Mouse (Mus musculus) neural tube, embryonic 11.5 days (tissue): Measurements from ENCODE around the gene Gm28038. TPM values are rescaled to one million over a fixed set of nuclear protein-coding genes. Genes with fewer than 3 reads are reported as not detected.

Experiments used
- ATAC-seq: fragments of 200-750 bp; cut with Nextera tagmentation; 2 replicates; pipeline ENCODE4 v1.8.0; 2017; ENCODE audit warnings: moderate number of reproducible peaks, mild to moderate bottlenecking, moderate TSS enrichment, moderate library complexity; ENCODE audit not compliant: insufficient read depth, low FRiP score, low TSS enrichment
- DNase-seq: peaks from one replicate; pipeline ENCODE4 v3.0.0-alpha.2; 2015; ENCODE audit warnings: low spot score
- H3K27ac ChIP-seq: fragments of 300-500 bp; sonication (generic); 2 replicates; pipeline ENCODE4 v1.5.1; 2014; ENCODE audit warnings: low read depth, mild to moderate bottlenecking, low read length
- H3K27me3 ChIP-seq: fragments of 300-500 bp; sonication (generic); 2 replicates; pipeline ENCODE4 v1.6.1; 2014; ENCODE audit warnings: mild to moderate bottlenecking, low read length, mixed read lengths; ENCODE audit not compliant: control insufficient read depth, insufficient read depth
- H3K36me3 ChIP-seq: fragments of 300-500 bp; sonication (generic); 2 replicates; pipeline ENCODE4 v1.6.1; 2014; ENCODE audit warnings: mild to moderate bottlenecking, low read length, moderate library complexity, mixed read lengths; ENCODE audit not compliant: control insufficient read depth, insufficient read depth
- H3K4me1 ChIP-seq: fragments of 300-500 bp; sonication (generic); 2 replicates; pipeline ENCODE4 v1.6.1; 2014; ENCODE audit warnings: low read length, mixed read lengths; ENCODE audit not compliant: control insufficient read depth, insufficient read depth
- H3K4me2 ChIP-seq: fragments of 300-500 bp; sonication (generic); 2 replicates; pipeline ENCODE4 v1.6.1; 2014; ENCODE audit warnings: low read depth, mild to moderate bottlenecking, moderate library complexity
- H3K4me3 ChIP-seq: fragments of 300-500 bp; sonication (generic); 2 replicates; pipeline ENCODE4 v1.5.1; 2014; ENCODE audit warnings: low read depth, low read length
- H3K9ac ChIP-seq: fragments of 300-500 bp; sonication (generic); 2 replicates; pipeline ENCODE4 v1.6.1; 2014; ENCODE audit warnings: mild to moderate bottlenecking, low read length
- H3K9me3 ChIP-seq: fragments of 300-500 bp; sonication (generic); 2 replicates; pipeline ENCODE4 v1.6.1; 2016; ENCODE audit warnings: low read length; ENCODE audit not compliant: control insufficient read depth
- WGBS: fragments of 180-500 bp; shearing (Covaris S2); extraction: QIAGEN DNeasy Blood & Tissue Kit; methylation state at CpG from one replicate; pipeline ENCODE4 v1.1.7; 2014; 5-methylcytosine and 5-hydroxymethylcytosine counted together
- polyA plus RNA-seq: library from polyadenylated mRNA; unstranded; fragments of >200 nt; fragmentation: Nextera tagmentation; extraction: Ambion mirVana; gene quantifications from 2 replicates; pipeline ENCODE4 v1.2.1, GENCODE M21; 2014

Gene Gm28038
- not detected in 2 replicates for polyA plus RNA-seq

DNA sequence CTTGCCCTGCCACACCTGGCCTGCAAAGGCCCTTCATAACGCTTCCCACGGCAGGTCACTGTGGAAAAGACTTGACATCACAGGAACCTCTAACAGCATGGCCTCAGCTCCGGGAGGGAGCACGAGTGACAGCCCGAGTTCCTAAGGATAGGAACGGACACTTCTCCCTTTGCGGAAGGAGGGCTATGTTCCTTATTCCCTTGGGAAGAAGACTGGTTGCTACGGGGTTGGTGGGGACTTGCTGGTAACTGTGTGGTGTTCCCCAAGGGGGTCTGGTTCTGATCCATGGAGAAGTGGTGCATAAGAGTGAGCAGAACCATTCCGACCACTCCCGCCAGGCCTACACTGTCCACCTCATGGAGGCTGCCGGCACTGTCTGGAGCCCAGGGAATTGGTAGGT lies at the start of gene Gm28038:
Gm28038 (plus strand) TSS at position 301 of the 400 bp plus-strand sequence.
- Histone ChIP-seq H3K4me2 (no peak within 1 kb of the TSS), H3K4me3 (no peak within 1 kb of the TSS), H3K4me1 (peaks cover 9% of the 10 kb centered on the region), H3K27ac (no peak within 1 kb of the TSS), H3K36me3 (no peaks in the 10 kb centered on the region), H3K9me3 (no peaks in the 10 kb centered on the region), H3K27me3 (no peaks in the 10 kb centered on the region), H3K9ac (no peak within 1 kb of the TSS)
- DNase-seq (no peak), ATAC-seq (no peak)
- WGBS: 94% methylated on average over 11 of the region's 11 CpGs

DNA sequence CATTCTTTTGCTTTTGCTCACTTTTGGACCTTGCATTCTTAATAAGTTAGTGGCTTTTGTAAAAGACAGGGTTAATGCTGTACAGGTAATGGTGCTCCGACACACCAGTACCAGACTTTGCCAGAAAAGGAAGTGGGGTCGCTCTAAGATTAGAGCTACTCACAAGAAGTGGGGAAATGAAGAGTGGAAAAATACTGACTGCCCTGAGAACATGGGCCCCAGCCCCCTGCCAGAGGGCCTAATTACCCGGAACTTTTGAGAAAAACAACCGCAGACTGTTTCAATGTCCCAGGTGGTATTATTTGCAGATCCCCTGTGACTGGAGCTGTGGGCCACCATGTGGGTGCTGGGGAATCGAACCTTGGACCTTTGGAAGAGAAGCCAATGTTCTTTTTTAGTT lies 45.2 kb upstream of the Gm28038 start:
- 86% methylated on average over 5 of the region's 5 CpGs for WGBS

DNA sequence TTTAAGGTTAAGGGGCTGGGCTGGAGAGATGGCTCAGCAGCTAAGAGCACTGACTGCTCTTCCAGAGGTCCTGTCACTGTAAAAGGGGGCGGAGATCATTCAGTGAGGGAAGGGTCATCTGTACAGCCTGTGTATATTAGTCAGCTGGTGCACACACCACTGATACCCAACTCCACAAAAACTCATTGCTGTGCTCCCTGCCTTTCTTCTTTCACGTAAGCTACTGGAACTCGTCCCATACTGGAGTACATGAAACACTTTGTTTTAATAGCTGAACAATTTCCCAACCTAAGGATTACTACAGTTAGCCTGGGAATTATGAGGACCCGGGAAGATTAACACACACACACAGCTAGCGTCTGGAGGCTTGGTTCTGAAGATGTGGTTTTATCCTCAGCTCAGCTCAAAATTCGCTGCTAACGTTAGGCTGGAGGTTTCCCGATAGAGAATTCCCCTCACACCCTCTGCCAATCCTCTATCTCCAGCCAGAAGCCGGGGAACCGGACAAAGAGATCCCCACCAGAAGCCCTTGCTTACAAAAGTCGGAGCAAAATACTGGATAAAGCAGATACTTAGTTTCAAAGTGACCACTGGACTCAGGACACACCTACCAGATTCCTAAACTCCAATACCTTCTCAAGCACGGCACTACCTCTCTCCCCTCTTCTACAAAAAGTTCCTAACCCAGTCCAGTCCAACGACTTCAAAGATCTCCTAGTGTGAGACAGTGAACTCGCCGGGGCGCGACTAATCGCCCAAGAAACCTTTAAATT lies 44.2 kb upstream of the Gm28038 start:
- H3K4me3 ChIP-seq: peak overlapping the region; percentile 98
- H3K9ac ChIP-seq: peak overlapping the region; percentile 69
- peak overlapping the region; percentile 66 for H3K4me2 ChIP-seq
- peaks cover 6% of the 10 kb centered on the region for H3K36me3 ChIP-seq
- H3K4me1 ChIP-seq: peaks cover 15% of the 10 kb centered on the region
- H3K9me3 ChIP-seq: no peaks in the 10 kb centered on the region
- peak overlapping the region; percentile 85; the same call in 1 of the 2 replicates for H3K27ac ChIP-seq
- peak; percentile 21 for DNase-seq
- WGBS: 6% methylated on average over 18 of the region's 18 CpGs
- no peak for ATAC-seq
- H3K27me3 ChIP-seq: no peaks in the 10 kb centered on the region

More for the DNA sequence above, 45.2 kb upstream of the Gm28038 start:
- Histone ChIP-seq H3K36me3 (peaks cover under 1% of the 10 kb centered on the region), H3K4me1 (peaks cover 15% of the 10 kb centered on the region), H3K4me2 (no peak overlapping the region), H3K9ac (no peak overlapping the region), H3K27me3 (no peaks in the 10 kb centered on the region), H3K27ac (no peak overlapping the region), H3K9me3 (no peaks in the 10 kb centered on the region), H3K4me3 (no peak overlapping the region)
- ATAC-seq (no peak), DNase-seq (no peak)

DNA sequence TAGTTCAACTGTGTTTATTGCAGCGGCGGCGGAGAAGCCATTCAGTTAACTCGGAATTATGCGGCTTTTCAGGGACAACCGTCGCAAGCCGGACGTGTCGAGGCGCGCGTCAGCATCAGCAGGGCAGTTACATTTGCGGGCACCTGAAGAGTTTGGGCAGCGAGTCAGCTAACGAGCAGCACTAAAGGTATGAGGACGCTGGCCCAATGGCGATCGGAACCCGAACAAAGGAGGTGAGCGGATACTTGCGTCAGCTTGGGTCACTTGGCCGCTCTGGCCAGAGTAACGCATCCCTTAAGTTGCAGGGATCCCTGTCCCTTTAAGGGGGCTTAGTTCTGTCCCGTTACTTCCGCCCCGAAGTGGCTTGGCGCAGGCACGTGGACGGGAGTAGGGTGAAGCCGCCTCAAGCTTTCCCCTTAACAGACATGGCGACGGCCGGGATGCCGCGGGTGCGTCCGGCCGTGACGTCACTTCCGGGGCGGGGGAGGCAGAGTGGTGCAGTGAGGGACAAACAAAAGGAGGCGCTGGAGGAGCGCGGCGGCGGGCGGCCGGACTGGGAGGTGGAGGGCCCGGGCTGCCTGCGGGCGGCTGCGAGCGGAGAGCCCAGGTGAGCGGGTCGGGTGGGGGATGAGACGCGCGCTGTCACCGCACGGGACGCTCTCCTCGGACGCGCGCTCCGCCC lies 43.5 kb upstream of the Gm28038 start, which contains the start of gene Lrrc8a:
Lrrc8a (plus strand) TSS at position 517 of the 682 bp plus-strand sequence.
- no peaks in the 10 kb centered on the region for H3K9me3 ChIP-seq
- DNase-seq (peak; percentile 100), ATAC-seq (peak; percentile 94)
- under 1% methylated on average over 57 of the region's 67 CpGs for WGBS
- peak within 1 kb of the TSS; percentile 85 for H3K4me2 ChIP-seq
- H3K27ac ChIP-seq: peak within 1 kb of the TSS; percentile 85
- peaks cover 15% of the 10 kb centered on the region for H3K4me1 ChIP-seq
- peak within 1 kb of the TSS; percentile 90 for H3K9ac ChIP-seq
- no peaks in the 10 kb centered on the region for H3K27me3 ChIP-seq
- peaks cover 6% of the 10 kb centered on the region for H3K36me3 ChIP-seq
- peak within 1 kb of the TSS; percentile 98 for H3K4me3 ChIP-seq

DNA sequence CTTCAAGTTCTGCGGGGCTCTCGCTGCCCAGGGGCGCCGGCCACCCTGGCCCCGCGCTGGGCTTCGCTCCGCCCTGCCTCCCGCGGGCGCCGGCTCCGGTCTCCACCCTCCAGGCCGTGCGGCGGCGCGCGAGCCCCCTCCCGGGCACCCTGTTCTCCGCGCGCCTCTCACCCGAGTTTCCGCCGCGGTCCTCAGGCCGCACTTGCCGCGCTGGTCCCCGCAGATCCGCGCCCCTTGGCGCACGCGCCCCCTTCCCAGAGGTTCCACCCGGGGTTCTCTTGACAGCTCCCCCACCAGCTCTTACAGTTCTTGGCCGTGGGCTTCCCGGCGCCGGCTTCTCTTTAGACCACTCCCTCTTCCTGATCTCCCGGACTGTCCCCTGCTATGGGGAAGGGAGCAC lies 43.0 kb upstream of the Gm28038 start:
- ATAC-seq: peak; percentile 83
- no peak for DNase-seq
- H3K4me2 ChIP-seq: peak overlapping the region; percentile 85
- WGBS: under 1% methylated on average over 21 of the region's 42 CpGs
- peak overlapping the region; percentile 98 for H3K4me3 ChIP-seq
- H3K36me3 ChIP-seq: peaks cover 6% of the 10 kb centered on the region
- H3K27me3 ChIP-seq: no peaks in the 10 kb centered on the region
- peak overlapping the region; percentile 90 for H3K9ac ChIP-seq
- H3K4me1 ChIP-seq: peaks cover 15% of the 10 kb centered on the region
- H3K27ac ChIP-seq: peak overlapping the region; percentile 85
- H3K9me3 ChIP-seq: no peaks in the 10 kb centered on the region

DNA sequence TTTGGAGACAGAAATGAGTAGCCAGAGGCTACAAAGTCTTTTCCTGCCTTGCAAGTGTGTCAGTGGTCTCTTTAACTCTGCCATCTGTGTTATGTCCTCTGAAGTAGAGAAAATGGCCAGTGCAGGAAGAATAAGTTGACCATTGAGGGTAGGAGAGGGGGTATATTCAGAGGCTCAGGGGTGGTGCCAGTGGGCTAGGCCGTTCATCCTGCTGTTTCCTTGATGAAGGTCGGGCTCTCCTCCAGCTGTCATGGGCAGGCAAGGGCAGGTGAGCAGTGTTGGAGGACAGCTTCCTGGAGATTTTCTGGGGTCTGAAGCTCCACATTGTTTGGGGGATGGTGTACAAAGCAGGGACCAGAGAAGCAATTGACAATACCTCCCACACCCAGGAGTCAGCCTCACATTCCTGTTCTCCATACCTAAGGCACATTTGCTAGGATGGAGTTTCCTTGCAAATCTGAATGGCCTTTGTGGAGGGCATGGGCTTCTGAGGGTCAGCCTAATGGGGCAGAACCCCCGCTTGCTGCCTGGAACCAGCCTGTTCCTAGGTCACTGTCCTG lies 41.9 kb upstream of the Gm28038 start:
- H3K27ac ChIP-seq: no peak overlapping the region
- peaks cover 15% of the 10 kb centered on the region for H3K4me1 ChIP-seq
- 74% methylated on average over 3 of the region's 3 CpGs for WGBS

DNA sequence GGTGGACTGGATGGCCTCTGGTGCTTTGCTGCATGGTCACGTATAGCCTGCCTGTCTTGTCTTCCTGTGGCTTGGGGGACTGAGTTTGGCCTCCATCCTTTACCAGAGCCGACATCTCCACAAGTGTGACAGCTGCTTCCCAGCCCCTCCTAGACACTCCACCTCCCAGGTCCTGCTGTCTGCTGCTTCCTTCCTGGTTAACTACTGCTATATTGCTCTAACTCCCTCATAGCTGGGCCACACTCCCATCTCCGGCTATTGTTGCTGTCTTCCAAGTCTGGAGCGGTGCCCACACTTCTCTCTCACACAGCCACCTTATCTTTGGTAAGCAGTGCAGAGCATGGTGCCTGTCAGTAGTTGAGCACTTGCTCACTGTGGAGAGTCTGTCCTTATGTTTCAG lies 41.1 kb upstream of the Gm28038 start:
- Histone ChIP-seq H3K4me1 (peaks cover 15% of the 10 kb centered on the region), H3K36me3 (peaks cover 6% of the 10 kb centered on the region), H3K9me3 (no peaks in the 10 kb centered on the region), H3K4me3 (no peak overlapping the region), H3K27ac (no peak overlapping the region), H3K27me3 (no peaks in the 10 kb centered on the region), H3K9ac (no peak overlapping the region), H3K4me2 (no peak overlapping the region)
- WGBS: 94% methylated on average over 4 of the region's 4 CpGs
- ATAC-seq (no peak), DNase-seq (no peak)

More for the DNA sequence above, 41.9 kb upstream of the Gm28038 start:
- H3K9ac ChIP-seq: peak overlapping the region; percentile 90
- H3K27me3 ChIP-seq: no peaks in the 10 kb centered on the region
- peak overlapping the region; percentile 98 for H3K4me3 ChIP-seq
- peaks cover 6% of the 10 kb centered on the region for H3K36me3 ChIP-seq
- no peak for DNase-seq
- H3K9me3 ChIP-seq: no peaks in the 10 kb centered on the region
- H3K4me2 ChIP-seq: peak overlapping the region; percentile 85
- ATAC-seq: no peak

DNA sequence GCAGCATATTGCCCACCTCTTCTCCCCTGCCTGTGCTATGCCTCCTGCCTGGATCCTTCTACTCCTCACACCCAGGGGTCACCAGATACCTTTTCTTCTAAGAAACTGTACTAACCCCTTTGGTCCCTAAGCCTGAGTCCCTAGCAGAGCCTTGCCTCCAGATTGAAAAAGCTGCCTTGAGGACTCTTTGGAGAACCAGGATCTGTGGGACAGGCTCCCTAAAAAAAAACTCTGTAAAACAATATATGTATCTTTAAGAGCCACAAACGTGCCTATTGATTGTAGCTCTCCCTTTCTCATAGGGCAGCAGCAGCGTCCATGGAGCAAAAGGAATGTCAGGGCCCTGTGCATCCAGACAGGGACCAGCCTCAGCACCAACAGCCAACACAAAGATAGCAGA lies 40.6 kb upstream of the Gm28038 start, which contains the start of gene Gm28035:
Gm28035 (plus strand) TSS at position 301 of the 400 bp plus-strand sequence.
- Histone ChIP-seq H3K9me3 (no peaks in the 10 kb centered on the region), H3K9ac (no peak within 1 kb of the TSS; the same call in 1 of the 2 replicates), H3K4me3 (no peak within 1 kb of the TSS), H3K4me1 (peaks cover 15% of the 10 kb centered on the region), H3K4me2 (no peak within 1 kb of the TSS), H3K27me3 (no peaks in the 10 kb centered on the region), H3K27ac (no peak within 1 kb of the TSS), H3K36me3 (peaks cover 6% of the 10 kb centered on the region)
- ATAC-seq: no peak
- DNase-seq: no peak
- 87% methylated on average over 2 of the region's 2 CpGs for WGBS
